ENCODE assay signal across 23 mouse cellular contexts in genomic region chr1:107525592-107525991, GRCm38 (mm10). TPM values are rescaled to one million over a fixed set of nuclear protein-coding genes. Genes with fewer than 3 reads are reported as not detected.
DNase-seq lines count a peak whose midpoint lies in the region; ATAC-seq lines count a peak whose summit lies in the region.
"Had no signal": no experiment of that assay in that cellular context is flagged by ENCODE, and none has a peak within 500 bp of the region (broad histone marks: within the 10 kb centered on the region; RNA-seq: fewer than 3 reads in every experiment).

No protein-coding gene starts in this region.

- ATAC-seq in common myeloid progenitor, adult 5-6 weeks (replicated peaks; ENCODE audit: low read depth, poor library complexity, severe bottlenecking): peak; percentile 89
- peak; percentile 97 for ATAC-seq in hematopoietic stem cell, adult 5-6 weeks (replicated peaks in 1 of 2; ENCODE audit: insufficient read depth in 1 of 2, low FRiP score in 2 of 2, low TSS enrichment in 1 of 2, low read depth in 1 of 2, poor library complexity in 2 of 2, severe bottlenecking in 2 of 2)
- 0 out of 2 replicates have a peak, but pooled peaks have one; percentile 44 for ATAC-seq in monocyte, adult 5-6 weeks (replicated peaks; ENCODE audit: insufficient number of reproducible peaks, low FRiP score, low TSS enrichment, poor library complexity, severe bottlenecking)
- ATAC-seq: forebrain, embryonic 13.5 days; forebrain, embryonic 15.5 days had no signal

- intact Hi-C loops in left cerebral cortex, postnatal 14 days (cut with DNase I): no loop called here

- no peaks in the 10 kb centered on the region for H3K9me3 ChIP-seq in megakaryocyte, embryonic 14.5 days
- H3K9me3 ChIP-seq: embryonic facial prominence, embryonic 10.5 days; embryonic facial prominence, embryonic 12.5 days; forebrain, embryonic 13.5 days; forebrain, embryonic 15.5 days had no signal

- peaks cover 67% of the 10 kb centered on the region for H3K36me3 ChIP-seq in megakaryocyte, embryonic 14.5 days (replicated peaks; ENCODE audit: low read length)
- H3K36me3 ChIP-seq: embryonic facial prominence, embryonic 10.5 days; embryonic facial prominence, embryonic 12.5 days; forebrain, embryonic 15.5 days had no signal

- no peak for DNase-seq in left cerebral cortex, postnatal 14 days (ENCODE audit: low spot score in 2 of 2)
- no peak for DNase-seq in retina, embryonic 14.5 days (ENCODE audit: low spot score)
- no peak for DNase-seq in layer of hippocampus, postnatal 14 days (ENCODE audit: low spot score in 2 of 2)
- no peak for DNase-seq in B cell, adult 2 months
- DNase-seq: adrenal gland, adult 2 months; adrenal gland, postnatal 10 days; adrenal gland, postnatal 25 days; cerebellum, adult 11 months; cerebellum, adult 18-20 months; cerebellum, adult 8-10 months; cerebellum, adult 9-11 months; cerebellum, postnatal 14 days; cerebellum, postnatal 36 days had no signal

- no peaks in the 10 kb centered on the region for H3K27me3 ChIP-seq in megakaryocyte, embryonic 14.5 days (replicated peaks)
- H3K27me3 ChIP-seq: embryonic facial prominence, embryonic 12.5 days; forebrain, embryonic 13.5 days; forebrain, embryonic 15.5 days had no signal

- peaks cover 64% of the 10 kb centered on the region for H3K4me1 ChIP-seq in megakaryocyte, embryonic 14.5 days
- H3K4me1 ChIP-seq: embryonic facial prominence, embryonic 10.5 days; embryonic facial prominence, embryonic 12.5 days; forebrain, embryonic 13.5 days; forebrain, embryonic 15.5 days had no signal

- H3K4me3 ChIP-seq in megakaryocyte, embryonic 14.5 days (replicated peaks): peak overlapping the region; percentile 18
- H3K4me3 ChIP-seq: embryonic facial prominence, embryonic 10.5 days; embryonic facial prominence, embryonic 12.5 days; forebrain, embryonic 13.5 days; forebrain, embryonic 15.5 days had no signal

RNA-seq across cellular contexts. Expression of gene Serpinb2, which starts 14.4 kb away (rescaled TPM):
- total RNA-seq in common myeloid progenitor, adult 5-6 weeks (2017): not detected in 2 replicates
- total RNA-seq in hematopoietic stem cell, adult 5-6 weeks (2017): 0.50 TPM in 1 of 2 replicates, not detected in the other
- polyA plus RNA-seq in megakaryocyte, embryonic 14.5 days (2012; ENCODE audit: insufficient read depth, low replicate concordance): 45.8 and 210 TPM in 2 replicates
- 0.97 to 14.0 TPM (median 2.9 TPM) in 3 replicates for total RNA-seq in monocyte, adult 5-6 weeks (2017)
- total RNA-seq in left cerebral cortex, postnatal 14 days (2021): under 1 TPM in 1 of 2 experiments, not detected in 1; 0.38 TPM
- total RNA-seq in layer of hippocampus, postnatal 14 days (2021): not detected
- total RNA-seq: adrenal gland, postnatal 25 days; MEL had no signal
- polyA plus RNA-seq: adrenal gland, adult 2 months; cortical plate, adult 2 months had no signal

Comparison
In these comparisons a context has a peak if more than half of its experiments do, and no peak if none do; other contexts are left out.
1. ATAC-seq: peak in every context shown above with its lines; median percentile 97 in hematopoietic stem cell, adult 5-6 weeks; 89 in common myeloid progenitor, adult 5-6 weeks; 44 in monocyte, adult 5-6 weeks.